Mouse (Mus musculus) ES-Bruce4 (cell line): ENCODE measurements around the gene Syt6. TPM values are rescaled to one million over a fixed set of nuclear protein-coding genes. Genes with fewer than 3 reads are reported as not detected.
A peak's percentile ranks its signal among the peaks of the same experiment; 100 is the strongest.

Source experiments
- H3K27ac ChIP-seq: 2 replicates; pipeline ENCODE4 v1.5.1; 2012; ENCODE audit warnings: low read length, inconsistent platforms; ENCODE audit not compliant: insufficient read depth
- H3K27me3 ChIP-seq: 2 replicates; pipeline ENCODE4 v1.6.1; 2012; ENCODE audit warnings: mild to moderate bottlenecking, low read length, inconsistent platforms; ENCODE audit not compliant: control insufficient read depth, poor library complexity, insufficient read depth, severe bottlenecking
- H3K36me3 ChIP-seq: 2 replicates; pipeline ENCODE4 v1.6.1; 2012; ENCODE audit warnings: inconsistent platforms, mild to moderate bottlenecking, low read length, moderate library complexity; ENCODE audit not compliant: control insufficient read depth, poor library complexity, insufficient read depth, severe bottlenecking
- H3K4me1 ChIP-seq: one replicate; pipeline ENCODE4 v1.8.1; 2011; ENCODE audit warnings: low read length; ENCODE audit not compliant: control insufficient read depth, insufficient read depth
- H3K4me3 ChIP-seq: 2 replicates; pipeline ENCODE4 v1.5.1; 2011; ENCODE audit warnings: low read depth, mild to moderate bottlenecking, low read length
- H3K9ac ChIP-seq: 2 replicates; pipeline ENCODE4 v1.6.1; 2012; ENCODE audit warnings: low read depth, mild to moderate bottlenecking, inconsistent platforms; ENCODE audit not compliant: poor library complexity, severe bottlenecking
- H3K9me3 ChIP-seq: replicated peaks from 2 replicates; pipeline ENCODE4 v1.6.1; 2012; ENCODE audit warnings: mild to moderate bottlenecking, low read length, inconsistent platforms; ENCODE audit not compliant: control insufficient read depth, poor library complexity, insufficient read depth, severe bottlenecking
- CTCF ChIP-seq: IDR thresholded peaks from one replicate; pipeline ENCODE4 v1.8.1; 2011; ENCODE audit warnings: low read depth, low read length
- EP300 ChIP-seq: IDR thresholded peaks from 2 replicates; pipeline ENCODE4 v1.6.1; 2011; ENCODE audit warnings: low read depth, low read length; ENCODE audit not compliant: insufficient read depth
- POLR2A ChIP-seq: IDR thresholded peaks from one replicate; pipeline ENCODE4 v1.8.1; 2011; ENCODE audit warnings: low read length; ENCODE audit not compliant: insufficient read depth
- polyA plus RNA-seq: library from polyadenylated mRNA; stranded (reverse); fragments of >200 nt; gene quantifications from 2 replicates; pipeline ENCODE4 v1.2.4, GENCODE M21; 2011; ENCODE audit warnings: low read depth; ENCODE audit not compliant: missing spikeins, insufficient read depth, insufficient read length

Gene Syt6
- polyA plus RNA-seq, 1 experiment: not detected

DNA sequence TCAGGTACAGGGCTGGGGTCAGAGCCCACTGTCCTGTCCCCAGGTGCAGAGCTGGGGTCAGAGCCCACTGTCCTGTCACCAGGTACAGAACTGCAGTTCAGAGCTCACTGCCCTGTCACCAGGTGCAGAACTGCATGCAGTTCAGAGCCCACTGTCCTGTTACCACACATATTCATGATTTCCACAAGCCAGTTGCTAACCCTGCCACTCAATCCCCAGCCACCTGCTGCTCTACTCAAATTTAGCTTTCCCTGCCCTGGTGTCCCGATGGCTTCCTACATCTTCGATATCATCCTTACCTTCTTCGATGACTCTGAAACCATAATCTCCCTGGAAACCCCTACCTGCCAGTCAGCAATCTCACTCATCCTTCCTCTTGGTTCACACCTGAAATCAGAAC, 88.4 kb downstream of the Syt6 start:
- no peaks in the 10 kb centered on the region for H3K27me3 ChIP-seq
- no peaks in the 10 kb centered on the region for H3K9me3 ChIP-seq
- H3K4me3 ChIP-seq: no peak overlapping the region
- no peaks in the 10 kb centered on the region for H3K4me1 ChIP-seq
- H3K27ac ChIP-seq: no peak overlapping the region
- TF ChIP-seq EP300 (no peak), CTCF (no peak), POLR2A (no peak)
- no peaks in the 10 kb centered on the region for H3K36me3 ChIP-seq
- no peak overlapping the region for H3K9ac ChIP-seq

DNA sequence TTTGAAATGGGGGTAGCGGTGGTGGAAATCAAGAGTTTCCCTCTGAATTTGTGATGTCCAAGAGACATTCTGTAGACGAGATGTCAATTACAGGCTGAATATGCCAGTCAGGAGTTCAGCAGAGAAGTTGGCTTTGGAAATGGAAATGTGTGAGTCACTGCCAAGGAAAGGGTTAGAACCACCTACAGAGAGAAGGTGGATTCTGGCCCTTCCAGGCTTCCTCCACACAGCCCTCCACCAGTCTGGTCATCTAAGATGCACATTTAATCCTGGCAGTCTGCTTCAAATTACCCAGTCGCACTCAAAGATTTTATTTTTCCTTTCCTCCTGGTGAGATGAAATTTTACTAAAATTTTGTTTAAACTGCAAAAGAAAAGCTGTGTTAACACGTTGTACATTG, 97.1 kb downstream of the Syt6 start:
- Histone ChIP-seq H3K4me3 (no peak overlapping the region), H3K4me1 (no peaks in the 10 kb centered on the region), H3K27ac (no peak overlapping the region), H3K27me3 (no peaks in the 10 kb centered on the region), H3K9me3 (no peaks in the 10 kb centered on the region), H3K36me3 (no peaks in the 10 kb centered on the region), H3K9ac (no peak overlapping the region)
- no peak for TF ChIP-seq POLR2A
- TF ChIP-seq CTCF: no peak
- no peak for TF ChIP-seq EP300

DNA sequence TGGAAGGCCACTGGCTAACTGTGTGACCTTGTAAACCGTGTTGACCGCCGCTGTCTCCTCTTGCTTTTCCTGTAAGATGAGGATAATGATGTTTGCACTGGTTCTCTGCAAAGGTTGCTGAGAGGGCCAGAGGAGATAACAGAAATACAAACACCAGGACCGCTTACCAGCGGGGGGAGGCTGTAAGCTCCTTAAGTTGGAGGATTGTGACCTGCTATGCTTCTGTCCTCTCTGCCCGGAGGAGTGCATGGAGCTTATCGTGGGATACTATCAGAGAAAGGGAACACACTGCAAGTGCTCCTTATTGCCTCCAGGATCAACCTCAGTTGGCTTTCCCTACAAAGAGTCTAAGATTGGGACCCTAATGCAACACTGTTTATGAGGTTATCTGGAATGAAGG, 97.7 kb downstream of the Syt6 start:
- no peaks in the 10 kb centered on the region for H3K36me3 ChIP-seq
- H3K4me1 ChIP-seq: no peaks in the 10 kb centered on the region
- no peaks in the 10 kb centered on the region for H3K27me3 ChIP-seq
- no peak overlapping the region for H3K27ac ChIP-seq
- no peaks in the 10 kb centered on the region for H3K9me3 ChIP-seq
- no peak overlapping the region for H3K4me3 ChIP-seq
- TF ChIP-seq EP300: no peak
- no peak for TF ChIP-seq CTCF
- TF ChIP-seq POLR2A: no peak
- no peak overlapping the region for H3K9ac ChIP-seq

DNA sequence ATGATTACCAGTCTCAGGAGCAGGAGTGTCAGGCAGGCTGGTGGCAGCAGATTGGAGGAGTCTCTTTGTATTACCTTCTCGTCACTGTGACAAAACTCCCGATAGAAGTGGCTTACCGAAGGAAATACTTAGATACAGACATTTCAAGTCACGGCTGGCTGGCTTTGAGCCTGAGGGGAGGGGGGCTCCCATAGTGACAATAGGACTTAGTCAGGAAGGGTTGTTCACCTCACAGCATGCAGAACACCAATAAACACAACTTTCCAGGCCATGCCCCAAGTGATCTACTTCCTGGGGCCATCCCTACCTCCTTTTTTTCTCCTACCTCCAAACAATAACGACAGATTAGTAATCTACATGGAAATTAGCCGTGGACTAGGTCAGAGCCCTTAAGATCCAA, 103.8 kb downstream of the Syt6 start:
- Histone ChIP-seq H3K36me3 (no peaks in the 10 kb centered on the region), H3K27me3 (no peaks in the 10 kb centered on the region)
- TF ChIP-seq CTCF (no peak), EP300 (no peak), POLR2A (no peak)

DNA sequence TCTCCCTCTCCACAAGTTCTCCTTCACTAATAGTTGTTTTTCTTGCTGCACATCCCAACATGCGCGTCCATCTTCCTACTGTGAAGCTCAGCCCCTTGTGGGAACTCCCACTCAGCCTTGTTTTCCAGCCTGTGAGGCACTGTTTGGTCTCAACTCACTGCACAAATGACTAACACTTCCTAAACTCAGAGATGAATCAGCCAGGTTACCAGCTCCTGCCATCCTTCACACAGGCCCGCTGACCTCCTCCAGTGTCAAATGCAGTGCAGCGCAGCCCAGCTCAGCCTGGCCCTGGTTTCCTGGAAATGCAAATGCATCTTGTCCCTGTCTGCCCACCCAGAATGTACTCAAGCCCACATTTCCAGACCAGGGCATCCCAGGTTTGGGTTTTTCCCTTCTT, 107.4 kb downstream of the Syt6 start:
- no peak for TF ChIP-seq CTCF
- 0 out of 2 replicates have a peak, but pooled peaks have one; percentile 26 for TF ChIP-seq EP300
- no peak for TF ChIP-seq POLR2A
- Histone ChIP-seq H3K27me3 (no peaks in the 10 kb centered on the region), H3K4me1 (peaks cover 9% of the 10 kb centered on the region), H3K9ac (no peak overlapping the region), H3K9me3 (peaks cover 7% of the 10 kb centered on the region), H3K4me3 (no peak overlapping the region), H3K27ac (peak overlapping the region; percentile 21; the same call in 1 of the 2 replicates), H3K36me3 (no peaks in the 10 kb centered on the region)

More for the DNA sequence above, 103.8 kb downstream of the Syt6 start:
- no peak overlapping the region for H3K9ac ChIP-seq
- H3K4me1 ChIP-seq: peaks cover 6% of the 10 kb centered on the region
- no peak overlapping the region for H3K4me3 ChIP-seq
- peaks cover 7% of the 10 kb centered on the region for H3K9me3 ChIP-seq
- H3K27ac ChIP-seq: no peak overlapping the region

DNA sequence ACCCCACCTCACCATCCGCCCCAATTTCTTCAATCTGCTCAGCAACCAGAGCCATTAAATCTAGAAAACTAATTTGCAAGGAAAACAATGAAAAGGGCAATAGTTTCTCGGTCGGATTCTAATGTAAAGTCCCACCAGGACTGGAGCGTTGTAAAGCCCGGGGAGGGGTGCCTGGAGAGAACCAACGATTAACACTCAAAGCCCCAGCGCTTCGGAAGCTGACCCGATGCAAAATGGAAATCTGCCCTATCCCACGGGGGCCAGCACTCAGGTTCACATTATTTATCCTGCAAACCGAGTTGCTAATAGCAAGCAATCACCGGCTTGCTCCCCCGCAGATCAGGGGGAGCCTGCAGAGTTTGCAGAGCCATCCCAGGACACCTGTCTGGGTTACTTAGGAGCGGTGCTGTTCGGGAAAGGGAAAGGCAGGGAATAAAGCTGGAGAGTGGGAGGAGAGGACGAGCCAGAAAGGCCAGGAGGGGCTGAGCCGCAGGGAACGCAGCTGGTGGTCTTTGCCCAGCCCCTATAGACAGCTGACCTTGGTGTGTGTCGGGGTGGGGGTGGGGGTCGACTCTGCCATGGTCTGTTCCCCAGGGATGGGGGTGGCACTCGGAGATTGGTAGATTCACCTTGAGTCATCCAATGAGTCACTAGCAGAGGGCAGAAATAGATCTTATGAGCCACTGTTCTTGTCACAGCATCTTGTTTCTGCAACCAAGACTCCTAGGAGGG, 108.4 kb downstream of the Syt6 start:
- Histone ChIP-seq H3K4me1 (peaks cover 9% of the 10 kb centered on the region), H3K27ac (peak overlapping the region; percentile 43), H3K4me3 (peak overlapping the region; percentile 33; the same call in 1 of the 2 replicates), H3K27me3 (no peaks in the 10 kb centered on the region), H3K36me3 (no peaks in the 10 kb centered on the region), H3K9ac (no peak overlapping the region), H3K9me3 (peaks cover 7% of the 10 kb centered on the region)
- no peak for TF ChIP-seq POLR2A
- peak; percentile 91 for TF ChIP-seq EP300
